Mouse (Mus musculus): ENCODE measurements around the gene Psd.

GRCm38 (mm10) chr19:46318031-46318471 is 8.9 kb downstream of the Psd start:
- TF ChIP-seq GATA1 (IDR thresholded peaks at IDR 0.05; ENCODE audit: low read length) (no peak), TAL1 (IDR thresholded peaks at IDR 0.05; ENCODE audit: low read length) (no peak)

Measured in erythroblast, embryonic 14.5 days (primary cell).